Mouse (Mus musculus): Measurements from ENCODE around the gene Cilp2. TPM values are rescaled to one million over a fixed set of nuclear protein-coding genes. Genes with fewer than 3 reads are reported as not detected.

The Cilp2 gene
- polyA plus RNA-seq, 1 experiment from 2014 or later = 0.56 TPM

GRCm38 (mm10) chr8:69847167-69848065 lies 40.1 kb downstream of the Cilp2 start:
- no peak overlapping the region for H3K4me2 ChIP-seq
- peaks cover 23% of the 10 kb centered on the region for H3K4me1 ChIP-seq
- 71% methylated on average over 3 of the region's 3 CpGs for WGBS
- H3K27ac ChIP-seq (replicated peaks) = peak overlapping the region; percentile 32; the same call in 1 of the 2 replicates
- ATAC-seq (ENCODE audit: extremely low read depth, insufficient number of reproducible peaks, low FRiP score, low TSS enrichment) = no peak
- H3K36me3 ChIP-seq = no peaks in the 10 kb centered on the region
- H3K9ac ChIP-seq = no peak overlapping the region
- no peak overlapping the region for H3K4me3 ChIP-seq
- H3K9me3 ChIP-seq = no peaks in the 10 kb centered on the region
- H3K27me3 ChIP-seq (replicated peaks) = no peaks in the 10 kb centered on the region

GRCm38 (mm10) chr8:69837057-69837682 lies 50.3 kb downstream of the Cilp2 start:
- Histone ChIP-seq H3K4me2 (no peak overlapping the region), H3K27ac (replicated peaks) (no peak overlapping the region), H3K4me1 (peaks cover 7% of the 10 kb centered on the region), H3K9ac (no peak overlapping the region), H3K36me3 (no peaks in the 10 kb centered on the region), H3K27me3 (replicated peaks) (peaks cover 10% of the 10 kb centered on the region), H3K9me3 (no peaks in the 10 kb centered on the region), H3K4me3 (no peak overlapping the region)
- no peak for ATAC-seq (ENCODE audit: extremely low read depth, insufficient number of reproducible peaks, low FRiP score, low TSS enrichment)
- 60% methylated on average over 8 of the region's 8 CpGs for WGBS

- Histone ChIP-seq H3K27ac (replicated peaks) (0 out of 2 replicates have a peak within 1 kb of the TSS, but pooled peaks have one; percentile 17), H3K4me3 (peak within 1 kb of the TSS; percentile 63), H3K9me3 (no peaks in the 10 kb centered on the region), H3K4me1 (peaks cover 20% of the 10 kb centered on the region), H3K36me3 (0 out of 2 replicates have a peak, but pooled peaks cover 6% of the 10 kb centered on the region), H3K27me3 (replicated peaks) (peaks cover 10% of the 10 kb centered on the region), H3K9ac (peak within 1 kb of the TSS; percentile 82), H3K4me2 (peak within 1 kb of the TSS; percentile 92)
- ATAC-seq (ENCODE audit: extremely low read depth, insufficient number of reproducible peaks, low FRiP score, low TSS enrichment) = peak; percentile 79
- under 1% methylated on average over 38 of the region's 38 CpGs for WGBS
These were observed 55.1 kb downstream of the Cilp2 start, which contains the start of gene Pbx4 for GRCm38 (mm10) chr8:69832298-69832853. Gene Pbx4 (plus strand): TSS chr8:69832491.

Other genes with a start within 250 kb of the Cilp2 start
- 1.3 and 1.4 TPM in 2 replicates for gene Zfp964, start 233.2 kb downstream of the Cilp2 start, polyA plus RNA-seq (2015; fragmentation: Nextera tagmentation; extraction: Ambion mirVana)
- 16.6 and 18.0 TPM in 2 replicates for gene Zfp869, start 177.0 kb downstream of the Cilp2 start, polyA plus RNA-seq (2015; fragmentation: Nextera tagmentation; extraction: Ambion mirVana)
- 3.2 and 4.0 TPM in 2 replicates for gene Zfp963, start 137.7 kb downstream of the Cilp2 start, polyA plus RNA-seq (2015; fragmentation: Nextera tagmentation; extraction: Ambion mirVana)
- 0.32 and 1.2 TPM in 2 replicates for gene Gm20422, start 112.8 kb downstream of the Cilp2 start, polyA plus RNA-seq (2015; fragmentation: Nextera tagmentation; extraction: Ambion mirVana)
- gene Atp13a1, start 96.5 kb downstream of the Cilp2 start, polyA plus RNA-seq (2015; fragmentation: Nextera tagmentation; extraction: Ambion mirVana) = 25.3 and 27.4 TPM in 2 replicates
- 15.1 and 16.6 TPM in 2 replicates for gene Zfp866, start 96.5 kb downstream of the Cilp2 start, polyA plus RNA-seq (2015; fragmentation: Nextera tagmentation; extraction: Ambion mirVana)
- 6.9 and 7.6 TPM in 2 replicates for gene Gmip, start 79.0 kb downstream of the Cilp2 start, polyA plus RNA-seq (2015; fragmentation: Nextera tagmentation; extraction: Ambion mirVana)
- gene Lpar2, start 65.3 kb downstream of the Cilp2 start, polyA plus RNA-seq (2015; fragmentation: Nextera tagmentation; extraction: Ambion mirVana) = 0.32 and 0.34 TPM in 2 replicates
- gene Pbx4, start 55.2 kb downstream of the Cilp2 start, polyA plus RNA-seq (2015; fragmentation: Nextera tagmentation; extraction: Ambion mirVana) = 2.4 and 3.9 TPM in 2 replicates
- gene Tssk6, start 14.5 kb upstream of the Cilp2 start, polyA plus RNA-seq (2015; fragmentation: Nextera tagmentation; extraction: Ambion mirVana) = 1.9 and 2.2 TPM in 2 replicates
- 304 and 343 TPM in 2 replicates for gene Ndufa13, start 14.9 kb upstream of the Cilp2 start, polyA plus RNA-seq (2015; fragmentation: Nextera tagmentation; extraction: Ambion mirVana)
- 8.1 and 8.2 TPM in 2 replicates for gene Yjefn3, start 15.0 kb upstream of the Cilp2 start, polyA plus RNA-seq (2015; fragmentation: Nextera tagmentation; extraction: Ambion mirVana)
- 27.3 and 29.9 TPM in 2 replicates for gene Gatad2a, start 108.7 kb upstream of the Cilp2 start, polyA plus RNA-seq (2015; fragmentation: Nextera tagmentation; extraction: Ambion mirVana)
- 34.9 and 36.0 TPM in 2 replicates for gene Mau2, start 155.0 kb upstream of the Cilp2 start, polyA plus RNA-seq (2015; fragmentation: Nextera tagmentation; extraction: Ambion mirVana)
- gene Sugp1, start 155.1 kb upstream of the Cilp2 start, polyA plus RNA-seq (2015; fragmentation: Nextera tagmentation; extraction: Ambion mirVana) = 31.1 and 32.6 TPM in 2 replicates
- 1.1 and 1.6 TPM in 2 replicates for gene Tm6sf2, start 185.2 kb upstream of the Cilp2 start, polyA plus RNA-seq (2015; fragmentation: Nextera tagmentation; extraction: Ambion mirVana)
- gene Hapln4, start 195.8 kb upstream of the Cilp2 start, polyA plus RNA-seq (2015; fragmentation: Nextera tagmentation; extraction: Ambion mirVana) = 0.12 and 0.23 TPM in 2 replicates
- gene Ncan, start 233.2 kb upstream of the Cilp2 start, polyA plus RNA-seq (2015; fragmentation: Nextera tagmentation; extraction: Ambion mirVana) = 0.17 and 0.36 TPM in 2 replicates
- 30.5 and 34.3 TPM in 2 replicates for gene Nr2c2ap, start 243.6 kb upstream of the Cilp2 start, polyA plus RNA-seq (2015; fragmentation: Nextera tagmentation; extraction: Ambion mirVana)